Mouse (Mus musculus) cerebellum, adult 8-10 months (tissue): Measurements from ENCODE around the gene Ribc2.

ENCODE experiments used
- DNase-seq: peaks from one replicate; pipeline ENCODE4 v3.0.0; 2022

The Ribc2 gene

DNA sequence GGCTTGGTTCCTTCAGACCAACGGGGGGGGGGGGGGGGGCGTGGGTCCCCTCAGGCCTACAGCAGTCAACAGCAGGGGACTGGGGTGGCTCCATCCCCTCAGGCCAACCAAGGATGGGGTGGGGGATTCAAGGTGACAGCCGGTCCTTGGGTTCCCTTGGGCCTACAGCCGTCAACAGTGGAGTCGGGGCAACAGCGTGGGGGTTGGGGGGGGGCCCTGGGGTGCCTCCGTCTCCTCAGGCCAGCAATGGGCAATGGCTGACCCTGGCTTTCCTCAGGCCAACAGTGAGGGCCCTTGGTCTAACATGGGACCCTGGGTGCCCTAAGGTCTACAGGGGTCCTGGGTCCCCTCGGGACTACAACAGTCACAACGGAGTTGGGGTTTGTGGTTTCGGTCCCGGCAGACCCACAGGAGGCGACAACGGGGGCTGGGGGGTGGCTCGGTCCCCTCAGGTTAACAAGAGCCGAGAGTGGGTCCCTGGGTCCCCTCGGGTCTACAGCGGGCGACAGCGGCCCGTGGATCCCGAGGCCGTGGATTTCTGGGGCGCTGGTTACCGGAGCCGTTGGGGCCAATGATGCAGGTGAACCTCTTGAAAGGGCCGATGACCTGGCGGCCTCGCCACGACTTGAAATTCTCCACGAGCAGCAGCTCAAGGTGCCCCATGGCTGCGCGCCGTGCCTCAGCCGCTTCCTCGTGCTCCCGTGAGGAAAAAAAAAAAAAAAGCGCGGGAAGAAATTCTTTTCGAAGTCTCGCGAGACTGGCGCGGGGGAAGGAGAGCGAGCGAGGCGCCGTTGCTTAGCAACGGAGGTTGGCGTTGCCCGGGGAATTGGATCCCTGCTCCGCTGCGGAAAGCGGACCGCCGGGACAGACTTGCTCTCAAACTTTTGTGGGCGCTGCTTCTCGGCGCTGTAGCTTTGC, at the start of gene Ribc2, which contains the start of gene Smc1b:
Gene Ribc2 (plus strand): TSS at position 804 of the 918 bp plus-strand sequence.
Gene Smc1b (minus strand): TSS at position 690 of the 918 bp plus-strand sequence.
- peak; percentile 38 for DNase-seq

DNA sequence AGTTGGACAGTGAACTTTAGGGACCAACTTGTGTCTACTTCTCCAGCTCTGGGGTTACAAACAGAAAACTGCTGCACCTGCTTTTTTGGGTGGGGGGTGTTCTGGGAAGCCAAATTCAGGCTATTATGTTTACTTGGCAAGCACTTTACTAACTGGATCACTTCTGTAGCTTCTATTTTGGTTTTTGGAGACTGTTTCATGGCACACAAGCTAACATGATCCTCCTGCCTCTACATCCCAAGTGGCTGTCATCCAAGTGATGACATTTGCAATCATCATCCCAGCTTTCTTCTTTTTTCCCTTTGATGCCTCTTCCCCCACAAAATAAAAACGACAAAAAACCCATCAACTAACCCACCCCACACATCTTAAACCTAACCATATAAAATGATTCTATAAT, 46.2 kb upstream of the Ribc2 start:
- no peak for DNase-seq

DNA sequence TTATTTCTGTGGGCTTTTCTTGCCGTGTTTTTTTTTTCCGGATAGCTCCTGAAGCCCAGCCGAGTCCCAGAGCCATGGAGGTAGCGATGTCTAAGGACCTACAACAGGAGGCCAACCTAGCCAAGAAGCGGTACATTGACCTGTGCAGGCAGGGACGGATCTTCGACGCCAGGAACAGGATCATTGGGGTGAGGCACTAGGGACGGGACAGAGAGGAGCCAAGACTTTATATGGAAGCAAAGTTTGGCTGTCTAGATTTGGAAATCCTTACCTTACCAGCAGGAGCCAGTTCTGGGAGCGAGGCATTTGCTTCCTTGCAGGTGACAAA, 279 bp downstream of the Ribc2 start:
- no peak for DNase-seq

DNA sequence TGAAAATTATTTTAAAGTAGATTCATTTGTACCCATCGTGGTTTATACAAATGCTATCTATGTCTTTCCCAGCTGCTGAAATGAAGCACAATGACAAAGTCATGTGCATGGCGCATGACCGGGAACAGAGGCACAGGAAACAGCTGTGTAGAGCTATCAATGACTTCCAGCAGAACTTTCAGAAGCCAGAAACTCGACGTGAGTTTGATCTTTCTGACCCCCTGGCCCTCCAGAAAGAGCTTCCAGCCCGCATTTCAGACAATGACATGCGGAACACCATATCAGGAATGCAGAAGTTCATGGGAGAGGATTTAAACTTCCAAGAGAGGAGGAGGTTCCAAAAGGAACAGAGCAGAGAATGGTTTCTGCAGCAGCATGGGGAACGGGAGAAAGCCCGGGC, 3.3 kb downstream of the Ribc2 start:
- no peak for DNase-seq

DNA sequence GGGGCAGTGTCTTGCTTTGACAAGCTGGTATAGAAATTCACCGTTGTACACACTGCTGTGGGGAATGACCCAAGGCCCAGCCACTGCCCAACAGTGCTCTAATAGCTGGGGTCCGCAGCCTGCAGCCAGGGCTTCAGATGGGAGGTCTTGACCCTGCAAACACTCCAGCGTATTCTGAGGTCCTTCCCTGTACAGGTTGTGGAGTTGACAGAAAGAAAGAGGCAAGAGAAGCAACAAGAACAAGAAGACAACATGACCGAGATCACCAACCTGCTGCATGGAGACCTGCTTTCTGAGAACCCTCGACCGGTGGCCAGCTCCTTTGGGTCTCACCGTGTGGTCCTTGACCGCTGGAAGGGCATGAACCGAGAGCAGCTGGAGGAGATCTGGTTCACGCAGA, 9.4 kb downstream of the Ribc2 start:
- DNase-seq: no peak

DNA sequence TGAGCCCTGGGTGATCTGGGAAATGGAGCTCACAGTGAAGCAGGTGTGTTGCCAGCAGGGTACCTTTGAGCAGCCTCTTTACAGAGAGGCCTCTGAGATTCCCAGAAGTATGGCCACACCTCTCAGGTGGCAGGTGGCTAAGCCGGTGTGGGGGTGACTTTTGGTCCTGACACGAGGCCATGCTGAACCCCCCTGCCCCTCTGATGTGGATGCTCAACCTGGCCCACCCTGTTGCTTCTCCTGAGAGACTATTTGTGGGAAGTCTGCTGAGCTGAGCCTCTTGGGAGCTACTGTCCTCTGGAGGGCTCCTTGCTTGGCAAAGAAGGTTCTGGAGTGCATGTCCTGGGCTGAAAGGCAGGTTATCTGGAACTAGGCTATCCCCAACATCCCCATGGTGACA, 10.6 kb downstream of the Ribc2 start:
- no peak for DNase-seq

DNA sequence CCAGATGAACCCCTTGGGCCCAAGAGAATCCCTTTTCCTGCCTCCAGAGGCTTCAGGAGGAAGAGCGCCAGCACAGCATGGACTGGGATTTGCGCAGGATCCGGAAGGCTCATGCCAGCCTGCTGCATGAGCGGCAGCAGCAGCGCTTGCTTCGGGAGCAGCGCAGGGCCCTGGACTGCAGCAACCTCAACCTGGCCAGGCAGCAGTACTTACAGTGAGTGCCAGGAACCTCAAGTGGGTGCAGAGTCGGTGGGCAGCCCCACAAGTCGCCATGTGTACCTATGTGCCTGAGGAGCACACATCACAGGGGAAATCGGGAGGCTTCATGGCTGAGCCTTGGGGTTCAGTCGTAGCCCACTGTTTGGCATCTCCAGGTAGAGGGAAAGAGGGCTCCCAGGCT, 11.3 kb downstream of the Ribc2 start:
- no peak for DNase-seq

DNA sequence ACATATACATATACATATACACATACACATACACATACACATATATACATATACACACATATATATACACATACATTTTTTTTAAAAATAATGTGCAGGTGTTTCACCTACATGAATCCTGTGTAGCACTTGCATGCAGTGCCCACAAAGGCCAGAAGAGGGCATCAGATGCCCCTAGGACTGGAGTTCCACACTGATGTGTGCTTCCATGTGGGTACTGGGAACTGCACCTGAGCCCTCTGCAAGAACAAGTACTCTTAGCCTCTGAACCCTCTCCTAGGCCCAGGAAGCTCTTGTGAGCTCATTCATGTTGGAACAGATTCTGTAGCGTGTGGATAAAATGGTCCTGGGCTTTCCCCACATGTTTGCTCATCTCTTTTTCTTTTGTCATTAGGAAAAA, 11.9 kb downstream of the Ribc2 start:
- DNase-seq: no peak

DNA sequence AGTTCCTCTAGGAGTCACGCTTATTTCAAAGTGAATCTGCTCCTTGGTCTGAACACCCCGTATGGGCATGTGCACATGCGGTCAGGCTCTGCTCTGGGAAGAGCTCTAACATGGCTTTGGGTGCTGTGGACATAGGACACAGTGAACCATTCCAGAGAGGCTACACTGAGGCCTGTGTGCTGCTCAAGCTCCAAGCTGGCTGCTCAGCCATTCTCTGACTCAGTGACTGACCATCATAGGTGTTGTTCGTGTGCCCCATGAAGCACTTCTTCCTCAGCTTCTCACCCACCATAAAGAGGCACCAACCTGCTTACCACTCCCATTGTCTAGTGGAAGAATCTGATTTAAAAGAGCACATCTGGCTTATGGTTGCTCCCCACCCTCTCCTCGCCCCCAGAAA, 12.4 kb downstream of the Ribc2 start:
- DNase-seq: no peak

DNA sequence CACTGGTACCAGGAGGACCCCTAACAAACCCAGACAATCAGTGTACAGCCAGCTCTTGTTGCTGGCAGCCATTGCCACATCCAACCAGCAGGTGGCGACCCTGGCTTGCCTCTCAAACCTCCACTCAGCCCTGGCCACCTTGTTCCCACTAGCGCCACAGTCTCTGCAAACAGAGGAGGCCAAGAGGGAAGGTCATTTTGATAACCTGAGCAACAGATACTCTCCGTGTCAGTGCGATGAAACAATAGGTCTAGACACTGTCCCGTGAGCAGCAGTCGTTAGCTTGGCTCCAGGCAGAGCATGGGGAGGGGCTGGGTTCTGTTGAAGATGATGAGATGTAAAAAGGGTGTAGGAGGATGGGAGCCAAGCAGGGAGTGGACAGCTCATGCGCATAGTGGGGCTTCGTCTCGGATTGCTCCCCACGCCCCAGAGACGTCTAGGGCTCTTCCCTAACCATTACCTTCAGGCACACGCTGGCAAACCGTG, 19.6 kb downstream of the Ribc2 start:
- DNase-seq: peak; percentile 45

DNA sequence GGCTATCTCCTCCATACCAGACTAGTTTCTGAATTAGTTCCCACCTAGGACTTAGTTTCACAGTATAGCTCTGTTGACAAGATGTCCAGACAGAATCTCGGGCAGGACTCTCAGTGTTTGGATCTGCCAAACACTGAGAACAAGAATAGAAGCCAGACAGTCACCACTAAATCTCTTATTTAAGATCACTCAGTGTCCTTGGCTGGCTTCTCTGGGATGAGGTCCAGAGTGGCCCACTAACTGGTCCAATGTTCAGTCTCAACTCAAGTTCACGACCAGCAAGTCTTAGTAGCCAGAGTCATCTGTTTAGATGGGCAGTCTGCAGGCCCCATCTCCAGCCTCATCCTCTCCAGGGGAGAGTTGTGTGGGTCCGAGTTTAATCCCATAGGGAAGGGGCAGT, 20.7 kb downstream of the Ribc2 start:
- no peak for DNase-seq

DNA sequence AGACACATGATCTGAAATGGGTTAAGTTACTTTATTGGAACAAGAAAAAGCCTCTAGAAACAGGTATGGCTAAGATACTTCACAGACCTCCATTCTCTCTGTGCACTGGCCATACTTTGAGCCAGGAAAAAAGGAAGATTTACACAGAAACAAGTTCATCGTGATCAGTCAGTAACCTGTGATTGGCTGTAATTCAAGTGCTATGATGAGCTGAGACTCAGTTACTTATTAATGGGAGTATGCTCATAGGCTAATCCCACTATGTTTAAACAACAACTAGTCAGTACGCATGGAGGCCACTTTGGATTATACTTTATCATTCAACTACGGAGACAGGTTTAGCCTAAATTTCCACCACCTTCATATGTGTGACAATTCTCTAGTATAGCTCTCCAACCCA, 22.2 kb downstream of the Ribc2 start:
- DNase-seq: no peak

DNA sequence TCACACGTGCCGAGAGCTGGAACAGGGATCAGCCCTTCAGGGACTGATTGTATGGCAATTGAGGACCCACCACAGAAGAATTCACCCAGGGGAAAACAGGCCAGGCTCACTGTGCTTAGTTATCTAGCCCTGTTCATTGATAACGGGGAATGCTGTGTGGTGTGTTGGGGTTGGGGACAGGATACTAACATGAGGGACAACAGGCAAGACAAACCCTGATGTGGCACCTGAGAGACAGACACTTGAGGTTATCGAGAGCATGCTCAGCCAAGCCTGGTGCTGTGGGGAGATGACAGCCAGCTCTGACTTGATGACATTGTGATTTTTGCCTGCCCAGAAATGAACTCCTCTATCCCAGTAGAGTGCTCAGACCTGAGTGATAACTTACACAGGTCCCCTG, 24.3 kb downstream of the Ribc2 start:
- DNase-seq: no peak

DNA sequence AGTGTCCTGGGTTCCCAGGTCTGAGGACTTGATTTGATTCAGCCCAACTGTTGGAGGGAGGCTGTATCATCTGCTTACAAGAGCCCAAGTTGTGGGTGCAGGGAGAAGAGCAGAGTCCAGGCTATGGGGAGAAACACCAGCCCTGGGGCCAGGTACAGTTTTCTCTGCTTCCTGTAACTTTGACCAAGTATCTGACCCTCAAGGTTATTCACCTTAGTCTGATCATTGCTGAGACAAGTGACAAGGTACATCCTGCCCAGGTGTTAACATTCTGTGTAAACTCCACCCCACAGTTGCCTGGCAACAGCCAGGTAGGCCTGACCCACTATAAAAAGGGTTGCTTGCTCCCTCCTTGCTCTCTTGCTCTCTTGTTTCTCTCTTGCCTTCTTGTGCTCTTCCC, 29.5 kb downstream of the Ribc2 start:
- no peak for DNase-seq

DNA sequence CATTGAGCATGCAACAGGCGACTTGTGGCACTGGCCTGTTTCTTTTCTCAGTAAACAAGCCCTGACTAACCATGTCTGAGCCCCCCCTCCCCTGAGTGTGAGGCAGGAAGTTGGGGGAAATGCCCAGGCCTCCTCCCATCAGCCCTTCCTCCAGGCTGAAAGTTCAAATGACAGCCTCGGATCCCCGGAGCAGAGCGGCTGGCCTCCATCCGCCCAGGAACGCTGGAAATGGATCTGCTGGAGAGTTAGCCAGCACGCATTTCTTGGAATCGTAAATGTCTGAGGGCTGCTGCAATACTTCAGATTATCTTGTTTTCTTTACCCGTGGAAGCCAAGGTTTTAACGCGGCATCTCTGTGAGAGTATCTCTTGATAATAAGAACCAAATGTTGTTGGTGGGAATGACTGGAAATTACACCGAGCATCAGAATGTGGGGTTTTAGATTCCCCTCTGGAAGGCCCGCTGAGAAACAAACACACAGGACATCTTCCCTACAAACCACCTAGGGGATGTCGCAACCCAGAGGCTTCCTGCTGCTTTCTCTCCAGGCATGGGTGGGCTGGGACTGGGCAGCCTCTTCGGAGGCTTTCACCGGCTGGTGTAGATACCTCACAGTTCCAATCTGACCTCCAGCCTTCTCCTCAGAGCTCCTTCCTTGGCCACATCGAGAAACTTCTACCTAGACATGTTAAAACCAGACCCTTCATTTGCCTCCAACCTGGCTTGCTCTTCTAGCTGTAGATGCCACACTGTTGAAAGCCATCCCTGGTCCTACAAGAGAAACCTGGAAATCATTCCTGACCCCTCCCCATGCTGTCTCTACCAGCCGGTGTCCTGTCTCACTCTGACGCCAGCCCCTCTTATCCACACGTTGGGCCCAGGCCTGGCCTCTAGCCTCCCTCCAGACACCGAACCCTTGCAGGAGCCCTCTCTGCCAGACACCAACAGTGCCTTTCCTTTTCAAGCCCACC, 31.1 kb downstream of the Ribc2 start:
- DNase-seq: no peak

DNA sequence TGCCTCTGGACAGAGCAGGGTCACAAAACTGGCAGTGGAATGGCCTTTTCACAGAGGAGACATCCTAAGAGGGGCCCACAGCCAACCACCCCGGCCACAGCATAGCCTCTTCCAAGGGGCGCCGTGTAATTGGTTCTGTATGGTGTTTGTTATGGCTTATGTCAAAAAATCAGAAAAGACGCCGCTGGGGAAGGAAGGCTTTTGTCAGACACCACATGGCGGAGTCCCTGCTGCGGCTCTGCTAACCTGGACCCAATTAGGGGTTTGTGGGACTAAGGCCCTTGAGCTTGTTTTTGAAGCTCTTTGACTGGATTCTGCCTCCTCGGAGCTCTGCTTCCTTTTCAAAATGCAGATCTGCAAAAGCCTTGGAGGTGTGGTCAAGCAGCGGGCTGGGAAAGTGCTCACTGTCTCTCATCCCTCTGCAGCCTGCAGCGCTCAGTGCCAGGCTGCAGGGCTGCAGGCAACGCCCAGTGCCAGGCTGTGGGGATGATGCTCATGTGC, 34.6 kb downstream of the Ribc2 start:
- no peak for DNase-seq

DNA sequence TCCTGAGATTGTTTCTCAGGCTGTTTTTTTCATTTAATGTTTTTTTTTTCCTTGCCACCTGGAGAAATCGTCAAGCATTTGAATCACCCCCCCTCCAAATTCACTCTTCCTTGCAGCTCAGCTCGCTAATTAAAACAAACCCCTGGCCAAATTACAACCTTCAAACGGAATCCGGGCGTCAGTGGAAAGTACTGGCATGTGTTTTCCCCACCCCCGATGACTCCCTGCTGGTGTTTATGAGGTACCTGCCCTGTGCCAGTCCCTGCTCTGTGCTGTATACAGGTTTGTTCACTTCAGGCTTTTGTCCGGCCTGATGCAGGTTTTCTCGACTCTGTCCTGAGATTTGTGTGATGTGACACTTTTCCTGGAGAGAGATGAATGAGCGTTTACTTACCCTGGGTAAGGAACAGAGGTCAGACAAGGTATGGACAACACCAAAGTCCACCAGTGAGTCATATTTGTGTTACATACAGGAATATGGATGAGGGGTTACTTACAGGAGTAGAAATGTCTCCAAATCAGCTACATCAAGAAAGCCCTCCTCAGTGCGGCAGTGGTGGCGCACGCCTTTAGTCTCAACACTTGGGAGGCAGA, 35.3 kb downstream of the Ribc2 start:
- no peak for DNase-seq

DNA sequence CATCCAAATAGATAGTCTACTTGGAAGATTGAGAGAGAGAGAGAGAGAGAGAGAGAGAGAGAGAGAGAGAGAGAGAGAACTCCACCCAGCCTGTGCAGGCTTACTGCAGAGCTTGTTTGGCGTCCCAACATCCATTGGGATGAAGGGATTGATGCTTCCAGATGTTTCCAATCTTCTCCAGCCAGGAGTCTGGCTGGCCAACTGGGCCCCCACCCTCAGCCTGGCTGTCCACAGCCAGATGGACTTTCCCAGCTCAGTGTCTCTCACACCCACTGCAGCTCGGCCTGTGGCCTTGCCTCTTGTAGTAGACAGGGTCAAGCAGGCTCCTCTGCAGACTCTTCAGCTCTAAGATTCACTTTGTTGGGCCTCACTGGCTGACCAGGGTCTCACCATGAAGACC, 40.2 kb downstream of the Ribc2 start:
- no peak for DNase-seq

DNA sequence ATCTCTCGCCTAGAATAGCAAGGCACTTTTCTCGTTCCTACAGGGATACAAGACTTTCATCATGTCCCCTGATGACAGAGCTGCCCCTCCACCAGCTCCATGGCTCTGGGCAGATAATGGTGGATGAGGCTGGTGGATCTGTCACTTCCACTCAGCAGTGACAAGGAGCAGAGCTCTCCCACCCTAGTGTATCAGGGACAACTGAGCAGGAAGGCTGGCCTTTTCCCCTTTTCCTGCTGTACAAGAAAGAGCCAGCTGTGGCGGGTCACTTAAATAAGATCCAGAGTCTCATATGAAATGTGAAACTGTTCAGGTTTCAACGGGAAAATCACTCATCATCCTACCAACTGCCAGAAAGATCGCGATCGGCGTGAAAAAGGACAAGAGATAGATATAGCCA, 41.5 kb downstream of the Ribc2 start:
- DNase-seq: no peak

DNA sequence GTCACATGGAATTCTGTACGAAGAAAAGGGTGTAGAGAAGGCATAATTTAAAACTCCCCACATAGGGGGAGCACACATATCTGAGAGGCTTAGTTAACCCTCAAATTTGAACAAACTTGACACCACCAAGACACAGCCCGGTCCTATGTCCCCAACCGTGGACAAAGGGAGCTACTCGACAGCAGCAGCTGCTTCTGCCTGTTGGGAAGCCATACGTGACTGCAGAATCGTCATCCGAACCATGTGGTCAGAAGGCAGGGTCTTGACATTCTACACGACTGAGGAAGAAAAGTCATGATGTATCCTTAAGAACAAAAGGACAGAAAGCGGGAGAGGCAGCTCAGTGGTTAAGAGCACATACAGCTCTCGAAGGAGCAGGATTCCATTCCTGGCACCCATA, 42.2 kb downstream of the Ribc2 start:
- no peak for DNase-seq

DNA sequence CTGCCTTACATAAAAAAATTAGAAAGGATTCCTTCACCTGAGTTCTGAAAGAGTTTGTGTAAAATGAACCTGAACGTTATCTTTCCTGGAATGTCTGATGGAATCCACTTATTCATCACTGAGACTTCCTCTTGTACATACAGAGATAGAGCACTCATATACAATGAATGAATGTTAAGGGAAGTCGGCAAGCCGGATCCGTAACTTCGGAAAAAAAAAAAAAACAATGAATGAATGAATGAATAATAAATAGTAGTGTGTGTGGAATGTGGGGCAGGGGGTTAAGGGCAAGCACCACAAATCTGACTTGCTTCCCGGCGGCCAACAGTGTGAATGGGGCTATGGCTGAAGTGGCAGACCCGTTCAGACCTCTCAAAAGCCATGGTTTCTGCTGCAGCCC, 45.7 kb downstream of the Ribc2 start:
- peak; percentile 9 for DNase-seq

DNA sequence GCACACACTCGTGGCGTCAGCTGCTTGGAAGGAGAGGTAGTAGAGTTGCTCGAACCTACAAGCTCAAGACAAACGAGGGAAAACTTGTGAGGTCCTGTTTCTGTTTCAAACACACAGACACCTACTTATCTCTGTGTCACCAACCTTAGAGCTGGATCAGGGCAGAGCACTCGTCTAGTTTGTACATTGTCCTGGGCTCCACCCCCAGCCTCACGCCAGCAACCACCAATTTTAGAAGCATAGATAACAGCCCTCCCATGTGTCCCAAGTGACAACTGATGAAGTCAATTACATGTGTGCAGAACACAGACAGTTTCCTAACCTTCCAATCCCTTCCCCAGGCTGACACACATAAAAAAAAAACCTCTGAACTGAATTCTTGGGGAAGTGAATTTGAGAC, 46.3 kb downstream of the Ribc2 start:
- no peak for DNase-seq

DNA sequence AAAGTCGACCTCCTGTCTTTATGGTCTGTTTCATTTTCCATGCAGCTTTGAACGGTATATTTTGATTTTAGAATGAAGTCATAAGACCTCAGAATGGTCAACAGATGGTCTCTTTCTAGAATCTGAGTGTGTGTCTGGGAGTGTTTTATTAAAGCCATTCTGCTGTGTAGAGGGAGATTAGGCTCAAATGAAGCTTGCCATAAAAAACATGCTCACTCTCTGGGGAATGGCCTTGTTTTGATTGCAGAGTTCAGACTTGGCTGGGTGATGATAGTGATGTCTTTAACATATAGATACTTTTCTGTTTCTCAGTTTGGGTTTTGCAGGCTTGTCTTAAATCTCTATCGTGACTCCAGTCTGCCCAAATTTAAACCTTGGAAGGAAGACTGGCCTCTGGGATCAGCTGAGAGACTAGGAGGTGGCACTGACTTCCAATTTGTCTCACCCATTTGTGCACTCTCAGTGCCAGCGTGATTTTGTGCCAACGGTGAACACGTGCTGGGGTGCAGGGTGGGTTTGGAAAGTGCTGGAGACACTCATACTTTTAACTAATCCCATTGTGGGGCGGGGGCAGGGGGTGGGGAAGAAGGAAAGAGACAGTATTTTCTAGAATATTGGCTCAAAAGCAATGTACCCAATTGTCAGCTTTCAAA, 47.8 kb downstream of the Ribc2 start:
- no peak for DNase-seq
